Mouse (Mus musculus) adrenal gland, postnatal 14 days (tissue): ENCODE measurements around the gene Dclk2. TPM values are rescaled to one million over a fixed set of nuclear protein-coding genes. Genes with fewer than 3 reads are reported as not detected.

Source experiments
- DNase-seq: peaks from one replicate; pipeline ENCODE4 v3.0.0; 2021; ENCODE audit warnings: mixed read lengths
- total RNA-seq: library from RNA; stranded (reverse); gene quantifications from 2 replicates; pipeline ENCODE4 v1.2.3, GENCODE M21; 2021

Gene Dclk2
- total RNA-seq, 1 experiment from 2014 or later = 9.2 TPM

GRCm38 (mm10) chr3:86844804-86845481 lies 75.7 kb downstream of the Dclk2 start:
- DNase-seq = no peak

GRCm38 (mm10) chr3:86842461-86842860 lies 78.2 kb downstream of the Dclk2 start:
- DNase-seq = no peak

GRCm38 (mm10) chr3:86839606-86840005 lies 81.0 kb downstream of the Dclk2 start:
- DNase-seq = no peak

- no peak for DNase-seq
Observed at GRCm38 (mm10) chr3:86837386-86837785, 83.3 kb downstream of the Dclk2 start.

GRCm38 (mm10) chr3:86835180-86835579 lies 85.5 kb downstream of the Dclk2 start:
- DNase-seq = peak; percentile 21

GRCm38 (mm10) chr3:86834341-86834740 lies 86.3 kb downstream of the Dclk2 start:
- no peak for DNase-seq

- DNase-seq = no peak
Observed at GRCm38 (mm10) chr3:86832591-86833267, 87.9 kb downstream of the Dclk2 start.

GRCm38 (mm10) chr3:86832115-86832514 lies 88.5 kb downstream of the Dclk2 start:
- DNase-seq = no peak

- DNase-seq = no peak
Observed at GRCm38 (mm10) chr3:86827506-86827905, 93.1 kb downstream of the Dclk2 start.

- DNase-seq = no peak
Observed at GRCm38 (mm10) chr3:86821383-86821782, 99.3 kb downstream of the Dclk2 start.

GRCm38 (mm10) chr3:86820344-86820743 lies 100.3 kb downstream of the Dclk2 start:
- DNase-seq = no peak

- no peak for DNase-seq
Observed at GRCm38 (mm10) chr3:86819372-86819771, 101.3 kb downstream of the Dclk2 start.

- DNase-seq = no peak
Observed at GRCm38 (mm10) chr3:86818001-86818585, 102.6 kb downstream of the Dclk2 start.

- DNase-seq = peak; percentile 90
Observed at GRCm38 (mm10) chr3:86812689-86813088, 108.0 kb downstream of the Dclk2 start.

GRCm38 (mm10) chr3:86810908-86811307 lies 109.7 kb downstream of the Dclk2 start:
- DNase-seq = no peak

- DNase-seq = no peak
Observed at GRCm38 (mm10) chr3:86809646-86810045, 111.0 kb downstream of the Dclk2 start.

- DNase-seq = no peak
Observed at GRCm38 (mm10) chr3:86809199-86809598, 111.5 kb downstream of the Dclk2 start.

- peak; percentile 69 for DNase-seq
Observed at GRCm38 (mm10) chr3:86807750-86808467, 112.7 kb downstream of the Dclk2 start.

GRCm38 (mm10) chr3:86806834-86807233 lies 113.8 kb downstream of the Dclk2 start:
- DNase-seq = no peak

GRCm38 (mm10) chr3:86804265-86804664 lies 116.4 kb downstream of the Dclk2 start:
- DNase-seq = no peak

GRCm38 (mm10) chr3:86802825-86803224 lies 117.8 kb downstream of the Dclk2 start:
- no peak for DNase-seq

GRCm38 (mm10) chr3:86800841-86801240 lies 119.8 kb downstream of the Dclk2 start:
- no peak for DNase-seq

GRCm38 (mm10) chr3:86799041-86799440 lies 121.6 kb downstream of the Dclk2 start:
- DNase-seq = no peak
